Mouse (Mus musculus): ENCODE measurements at regions not wholly inside any gene's neighbourhood (a gene's known extent, or its start where the extent isn't known, plus 50 kb on each side); places are given as distances from the start of the nearest gene placed in this dataset.

DNA sequence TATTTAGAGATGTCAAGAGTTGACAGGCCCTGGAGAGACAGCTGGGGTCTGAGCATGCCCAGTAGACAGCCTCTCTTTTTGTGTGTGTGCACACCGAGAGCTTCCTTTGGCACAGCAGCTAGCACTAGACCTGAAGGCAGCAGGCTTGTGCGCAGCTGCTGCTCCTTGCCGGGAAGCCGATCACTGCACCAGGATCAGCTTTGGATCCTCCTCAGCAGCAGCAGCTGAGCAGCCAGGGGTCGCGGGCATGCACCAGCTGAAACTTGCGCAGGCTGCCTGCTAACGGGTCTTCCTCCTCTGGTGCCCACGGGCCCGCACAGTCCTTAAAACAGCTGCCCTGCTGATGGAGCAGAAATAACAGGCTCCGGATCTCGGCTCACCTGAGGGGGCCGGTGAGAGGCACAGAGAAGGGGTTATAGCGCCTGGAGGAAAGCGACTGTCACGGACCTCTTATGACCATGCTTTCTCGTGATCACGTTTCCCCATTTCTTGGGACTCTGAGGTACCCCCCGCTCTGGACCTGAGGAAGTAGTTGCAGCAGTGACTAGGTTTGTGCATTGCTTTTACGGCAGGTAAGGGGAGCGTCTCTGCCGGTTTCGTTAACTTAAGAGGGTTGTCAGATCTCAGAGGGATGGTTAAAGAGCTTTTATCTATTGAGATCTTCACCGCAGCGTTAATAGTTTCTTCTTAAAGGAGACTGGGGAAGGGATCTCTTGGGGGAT, 57.8 kb upstream of the Arhgap18 start:
- Histone ChIP-seq H3K4me2 (ENCODE audit: low read depth) (peak overlapping the region; percentile 75), H3K4me1 (ENCODE audit: insufficient read depth) (no peaks in the 10 kb centered on the region), H3K27ac (ENCODE audit: low read depth, low read length) (peak overlapping the region; percentile 76), H3K9me3 (ENCODE audit: low read length) (no peaks in the 10 kb centered on the region), H3K27me3 (ENCODE audit: insufficient read depth, low read length) (no peaks in the 10 kb centered on the region), H3K9ac (peak overlapping the region; percentile 74), H3K36me3 (ENCODE audit: insufficient read depth) (no peaks in the 10 kb centered on the region), H3K4me3 (ENCODE audit: low read depth, low read length) (peak overlapping the region; percentile 52)
- TF ChIP-seq CTCF (IDR thresholded peaks at IDR 0.05; ENCODE audit: low read depth) = peak; percentile 36
- ATAC-seq = peak; percentile 98
- 2% methylated on average over 25 of the region's 25 CpGs for WGBS
- peak; percentile 69 for DNase-seq

Measured in forebrain, postnatal 0 days (tissue).